Mouse (Mus musculus) Patski (cell line): ENCODE data around the gene Madd. TPM values are rescaled to one million over a fixed set of nuclear protein-coding genes. Genes with fewer than 3 reads are reported as not detected.

Experiments
- ATAC-seq: fragments of 100-300 bp; one replicate; pipeline ENCODE4 v1.8.0; 2021
- CTCF ChIA-PET: fragments of 350-600 bp; sonication (Branson Sonifier 250); formaldehyde crosslinking; loops from one replicate; lab custom pipeline; 2022; ENCODE audit warnings: inconsistent platforms; lab: Charles Lee
- POLR2A ChIA-PET: fragments of 350-600 bp; sonication (Branson Sonifier 250); formaldehyde crosslinking; loops from one replicate; lab custom pipeline; 2022; ENCODE audit warnings: antibody characterized with exemption, inconsistent platforms; lab: Charles Lee
- DNase-seq: peaks from one replicate; pipeline ENCODE4 v3.0.0-alpha.2; 2011; ENCODE audit warnings: low read depth, low spot score
- H3K27me3 ChIP-seq: fragments of 371-371 bp; one replicate; pipeline ENCODE4 v1.5.1; 2021
- CTCF ChIP-seq: fragments of 100-300 bp; IDR thresholded peaks from one replicate; pipeline ENCODE4 v1.5.1; 2021
- in situ Hi-C: fragments of 300-500 bp; cut with MboI; formaldehyde crosslinking; loops from 3 replicates; pipeline ENCODE4 v1.11.1; 2018; ENCODE audit warnings: low pct_unique_long_range_greater_than_20kb, mixed read lengths
- polyA plus RNA-seq: library from polyadenylated mRNA; unstranded; gene quantifications from one replicate; pipeline ENCODE4 v1.2.3, GENCODE M21; 2021

Gene Madd
- polyA plus RNA-seq, 1 experiment from 2014 or later = 12.8 TPM

GRCm38 (mm10) chr2:91101124-91101740, 82.4 kb downstream of the Madd start:
- POLR2A ChIA-PET = no interaction called here
- peak; percentile 42 for DNase-seq
- in situ Hi-C loops = no loop called here
- CTCF ChIA-PET = interaction anchor here (1.0 kb wide), 1 partner anchor 31 kb away, joined by 7 read pairs; the partner anchor contains the start of gene Slc39a13
- H3K27me3 ChIP-seq = no peaks in the 10 kb centered on the region
- TF ChIP-seq CTCF = peak; percentile 96
- peak; percentile 74 for ATAC-seq

GRCm38 (mm10) chr2:91098156-91098555, 85.5 kb downstream of the Madd start:
- ChIA-PET CTCF (interaction anchor here (1.0 to 1.2 kb wide), 2 partner anchors 20 to 27 kb away, joined by 3 to 4 read pairs; no protein-coding TSS in a partner anchor), POLR2A (interaction anchor here (0.7 kb wide), 1 partner anchor 11 kb away, joined by 3 read pairs; no protein-coding TSS in a partner anchor)
- no peak for DNase-seq
- in situ Hi-C loops = no loop called here
- H3K27me3 ChIP-seq = no peaks in the 10 kb centered on the region
- TF ChIP-seq CTCF = no peak
- ATAC-seq = no peak

DNA sequence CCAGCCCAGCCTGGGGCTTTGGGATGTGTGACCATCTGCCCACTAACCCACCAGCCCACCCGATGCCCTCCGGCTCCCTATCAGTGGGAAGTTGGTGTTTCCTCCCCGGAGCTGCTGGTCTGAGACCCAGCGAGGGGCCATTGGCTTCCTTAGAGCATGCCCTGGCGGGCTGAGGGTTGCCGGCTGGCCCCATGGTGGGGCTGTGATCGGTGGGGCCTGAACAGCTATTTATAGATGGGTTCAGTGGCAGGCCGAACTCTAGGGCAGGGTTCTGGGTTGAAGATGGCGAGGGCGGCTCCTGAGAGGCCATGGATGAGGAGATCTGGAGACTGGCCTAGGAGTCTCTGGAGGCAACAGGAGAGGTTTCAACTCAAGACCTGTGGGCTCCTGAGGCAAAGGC, 86.6 kb downstream of the Madd start:
- ChIA-PET CTCF (interaction anchor here (1.0 to 1.2 kb wide), 2 partner anchors 18 to 26 kb away, joined by 3 to 4 read pairs; no protein-coding TSS in a partner anchor), POLR2A (no interaction called here)
- TF ChIP-seq CTCF = no peak
- H3K27me3 ChIP-seq = no peaks in the 10 kb centered on the region
- ATAC-seq (no peak), DNase-seq (no peak)
- in situ Hi-C loops = no loop called here

GRCm38 (mm10) chr2:91096524-91096923, 87.1 kb downstream of the Madd start:
- DNase-seq (no peak), ATAC-seq (no peak)
- TF ChIP-seq CTCF = no peak
- POLR2A ChIA-PET = no interaction called here
- CTCF ChIA-PET = no interaction called here
- no peaks in the 10 kb centered on the region for H3K27me3 ChIP-seq
- in situ Hi-C loops = no loop called here

DNA sequence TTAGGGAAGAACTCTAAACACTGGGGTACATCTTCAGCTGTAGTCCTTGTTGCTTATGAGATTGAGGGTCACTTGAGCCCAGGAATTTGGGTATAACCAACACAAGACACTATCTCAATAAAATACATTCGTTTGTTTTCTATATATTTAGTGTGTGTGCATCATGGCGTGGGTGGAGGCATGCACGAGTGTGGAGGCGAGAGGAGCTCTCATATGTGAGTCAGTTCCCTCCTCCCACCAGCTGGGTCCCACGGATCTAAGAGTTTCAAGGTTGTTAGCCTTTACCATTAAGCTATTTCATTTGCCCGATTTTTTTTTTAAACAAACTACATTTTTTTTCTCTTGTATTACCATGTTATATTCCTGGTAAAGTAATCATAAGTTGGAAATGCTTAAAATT, 92.8 kb downstream of the Madd start:
- ChIA-PET POLR2A (no interaction called here), CTCF (interaction anchor here (1.0 to 1.4 kb wide), 2 partner anchors 14 to 20 kb away, joined by 3 to 4 read pairs; no protein-coding TSS in a partner anchor)
- H3K27me3 ChIP-seq = no peaks in the 10 kb centered on the region
- DNase-seq (no peak), ATAC-seq (no peak)
- in situ Hi-C loops = no loop called here
- no peak for TF ChIP-seq CTCF

DNA sequence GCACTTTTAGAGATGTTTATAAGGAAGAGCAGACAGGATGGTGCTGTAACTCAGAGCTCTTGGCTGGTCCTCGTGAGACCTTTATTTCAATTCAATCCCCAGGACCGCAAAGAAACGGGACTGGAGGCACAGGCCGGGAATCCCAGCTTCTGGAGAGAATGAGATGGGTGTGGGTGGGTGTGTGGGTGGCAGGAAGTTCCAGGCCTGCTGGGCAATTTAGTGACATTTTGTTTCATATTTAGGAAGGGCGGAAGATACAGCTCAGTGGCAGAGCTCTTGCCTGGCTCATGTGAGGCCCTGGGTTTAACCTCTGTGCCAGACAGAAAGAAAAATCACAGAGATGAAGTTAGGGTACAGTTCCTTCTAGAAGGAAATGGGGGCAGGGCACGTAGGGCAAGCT, 93.4 kb downstream of the Madd start:
- CTCF ChIA-PET = interaction anchor here (1.0 to 1.4 kb wide), 2 partner anchors 14 to 19 kb away, joined by 3 to 4 read pairs; no protein-coding TSS in a partner anchor
- ATAC-seq = no peak
- TF ChIP-seq CTCF = no peak
- POLR2A ChIA-PET = no interaction called here
- no peak for DNase-seq
- no peaks in the 10 kb centered on the region for H3K27me3 ChIP-seq
- in situ Hi-C loops = no loop called here

DNA sequence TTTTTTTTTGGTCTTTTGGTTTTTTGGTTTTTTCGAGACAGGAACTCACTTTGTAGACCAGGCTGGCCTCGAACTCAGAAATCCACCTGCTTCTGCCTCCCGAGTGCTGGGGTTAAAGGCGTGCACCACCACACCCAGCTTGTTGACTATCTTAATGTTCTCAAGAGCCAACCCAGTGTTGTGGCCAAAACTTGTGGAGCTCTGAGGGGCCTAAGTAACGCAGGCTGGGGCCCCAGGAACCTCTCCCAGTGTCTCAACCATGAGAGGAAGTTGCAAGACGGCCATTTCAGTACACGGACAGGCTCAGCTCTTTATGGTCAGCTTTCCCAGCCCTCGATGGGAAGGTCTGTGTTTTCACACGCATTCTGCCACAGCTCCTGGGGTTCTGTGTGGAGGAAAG, 94.7 kb downstream of the Madd start:
- ChIA-PET POLR2A (interaction anchor here (0.6 to 0.7 kb wide), 2 partner anchors 11 to 349 kb away, joined by 3 read pairs; no protein-coding TSS in a partner anchor), CTCF (interaction anchor here (1.4 kb wide), 1 partner anchor 19 kb away, joined by 5 read pairs; the partner anchor contains the start of gene Slc39a13)
- TF ChIP-seq CTCF = no peak
- no peak for DNase-seq
- no peak for ATAC-seq
- in situ Hi-C loops = no loop called here
- no peaks in the 10 kb centered on the region for H3K27me3 ChIP-seq

- ATAC-seq (no peak), DNase-seq (no peak)
- POLR2A ChIA-PET = interaction anchor here (0.5 to 0.7 kb wide), 3 partner anchors 10 to 357 kb away, joined by 3 to 4 read pairs (median 4); no protein-coding TSS in a partner anchor
- TF ChIP-seq CTCF = no peak
- CTCF ChIA-PET = interaction anchor here (1.4 kb wide), 1 partner anchor 17 kb away, joined by 5 read pairs; the partner anchor contains the start of gene Slc39a13
- in situ Hi-C loops = no loop called here
- H3K27me3 ChIP-seq = no peaks in the 10 kb centered on the region
Measured at GRCm38 (mm10) chr2:91087453-91087852, 96.2 kb downstream of the Madd start.

Other genes starting within 250 kb of the Madd start
- 92.9 TPM for gene Celf1, start 243.5 kb downstream of the Madd start, polyA plus RNA-seq
- 1.2 TPM for gene Rapsn, start 148.2 kb downstream of the Madd start, polyA plus RNA-seq
- 276 TPM for gene Psmc3, start 129.8 kb downstream of the Madd start, polyA plus RNA-seq
- gene Slc39a13, start 113.4 kb downstream of the Madd start, polyA plus RNA-seq = 148 TPM
- gene Spi1, start 101.4 kb downstream of the Madd start, polyA plus RNA-seq = 1.1 TPM
- gene Mybpc3, start 65.7 kb downstream of the Madd start, polyA plus RNA-seq = not detected
- 0.36 TPM for gene Nr1h3, start 19.0 kb upstream of the Madd start, polyA plus RNA-seq
- gene Acp2, start 19.0 kb upstream of the Madd start, polyA plus RNA-seq = 45.2 TPM
- gene Ddb2, start 53.1 kb upstream of the Madd start, polyA plus RNA-seq = 16.1 TPM
- 80.6 TPM for gene Pacsin3, start 72.1 kb upstream of the Madd start, polyA plus RNA-seq
- 71.1 TPM for gene Arfgap2, start 81.1 kb upstream of the Madd start, polyA plus RNA-seq